Mouse (Mus musculus) adipocyte (in vitro differentiated cells): ENCODE data around the gene Hykk.
A peak's percentile ranks its signal among the peaks of the same experiment; 100 is the strongest.
"Not testable (repeated sequence)": the region's sequence is repeated elsewhere in the genome, so short reads cannot be mapped to it uniquely, and the experiment has no call there.

Experiments
- DNase-seq: peaks from one replicate; pipeline ENCODE4 v3.0.0-alpha.2; 2016; ENCODE audit warnings: low spot score

The Hykk gene

GRCm38 (mm10) chr9:54917010-54917677, at the start of gene Hykk:
TSS of gene Hykk (plus strand) at chr9:54917283.
- DNase-seq: peak; percentile 45

GRCm38 (mm10) chr9:54878759-54879158, 38.3 kb upstream of the Hykk start:
- DNase-seq: no peak

GRCm38 (mm10) chr9:54892111-54892510, 25.0 kb upstream of the Hykk start:
- no peak for DNase-seq

GRCm38 (mm10) chr9:54897097-54897496, 20.0 kb upstream of the Hykk start:
- peak; percentile 13 for DNase-seq

- peak; percentile 57 for DNase-seq
These were observed 7.6 kb upstream of the Hykk start for GRCm38 (mm10) chr9:54909446-54909845.

GRCm38 (mm10) chr9:54915576-54915975, 1.5 kb upstream of the Hykk start:
- no peak for DNase-seq

GRCm38 (mm10) chr9:54916401-54916800, 682 bp upstream of the Hykk start:
- no peak for DNase-seq

- DNase-seq: no peak
These were observed 1.1 kb downstream of the Hykk start for GRCm38 (mm10) chr9:54918191-54918590.

GRCm38 (mm10) chr9:54918781-54919180, 1.7 kb downstream of the Hykk start:
- DNase-seq: no peak

GRCm38 (mm10) chr9:54919946-54920345, 2.9 kb downstream of the Hykk start:
- no peak for DNase-seq

GRCm38 (mm10) chr9:54930741-54931140, 13.7 kb downstream of the Hykk start:
- DNase-seq: no peak

GRCm38 (mm10) chr9:54931765-54932164, 14.7 kb downstream of the Hykk start:
- DNase-seq: no peak

- no peak for DNase-seq
These were observed 15.3 kb downstream of the Hykk start for GRCm38 (mm10) chr9:54932379-54932778.

- peak; percentile 31 for DNase-seq
These were observed 25.0 kb downstream of the Hykk start for GRCm38 (mm10) chr9:54942071-54942470.

GRCm38 (mm10) chr9:54944467-54944866, 27.4 kb downstream of the Hykk start:
- DNase-seq: no peak

- no peak for DNase-seq
These were observed 29.2 kb downstream of the Hykk start for GRCm38 (mm10) chr9:54946256-54946655.

GRCm38 (mm10) chr9:54949465-54949864, 32.4 kb downstream of the Hykk start:
- no peak for DNase-seq

GRCm38 (mm10) chr9:54950162-54950561, 33.1 kb downstream of the Hykk start:
- not testable (repeated sequence) for DNase-seq

GRCm38 (mm10) chr9:54950575-54951321, 33.7 kb downstream of the Hykk start, which contains the start of the genes Psma4 and AY074887:
TSS of gene Psma4 (plus strand) at chr9:54950790.
TSS of gene AY074887 (minus strand) at chr9:54950998.
- DNase-seq: peak; percentile 93

- DNase-seq: no peak
These were observed 44.0 kb downstream of the Hykk start for GRCm38 (mm10) chr9:54961059-54961458.

GRCm38 (mm10) chr9:54963669-54964068, 46.6 kb downstream of the Hykk start:
- DNase-seq: no peak

- no peak for DNase-seq
These were observed 53.0 kb downstream of the Hykk start for GRCm38 (mm10) chr9:54969972-54970637.

- DNase-seq: no peak
These were observed 63.6 kb downstream of the Hykk start, which contains the start of gene Chrna5 for GRCm38 (mm10) chr9:54980674-54981073. TSS of gene Chrna5 (plus strand) at chr9:54980880.
